Mouse (Mus musculus) gonadal fat pad, adult 2 months (tissue): ENCODE measurements around the gene Tctex1d4. TPM values are rescaled to one million over a fixed set of nuclear protein-coding genes. Genes with fewer than 3 reads are reported as not detected.

Experiments
- DNase-seq: peaks from one replicate; pipeline ENCODE4 v3.0.0-alpha.2; 2012; ENCODE audit warnings: low read depth
- polyA plus RNA-seq: library from polyadenylated mRNA; depleted of rRNA; stranded (reverse); fragments of >200 nt; gene quantifications from 2 replicates; pipeline ENCODE4 v1.2.3, GENCODE M21; 2012; rRNA removed

The Tctex1d4 gene
- 24.7 and 28.9 TPM in 2 replicates for polyA plus RNA-seq

- DNase-seq = no peak
Observed at GRCm38 (mm10) chr4:117126675-117127290, at the start of gene Tctex1d4. Tctex1d4 (plus strand) TSS chr4:117126794.

GRCm38 (mm10) chr4:117087948-117088640, 38.5 kb upstream of the Tctex1d4 start:
- DNase-seq = no peak

GRCm38 (mm10) chr4:117090586-117090985, 36.0 kb upstream of the Tctex1d4 start:
- DNase-seq = no peak

- no peak for DNase-seq
Observed at GRCm38 (mm10) chr4:117094626-117095361, 31.8 kb upstream of the Tctex1d4 start.

- DNase-seq = no peak
Observed at GRCm38 (mm10) chr4:117095551-117096452, 30.8 kb upstream of the Tctex1d4 start, which contains the start of gene Ptch2. Ptch2 (plus strand) TSS chr4:117096075.

GRCm38 (mm10) chr4:117096666-117097065, 29.9 kb upstream of the Tctex1d4 start:
- DNase-seq = no peak

GRCm38 (mm10) chr4:117097969-117098763, 28.4 kb upstream of the Tctex1d4 start:
- DNase-seq = no peak

GRCm38 (mm10) chr4:117098764-117099036, 27.9 kb upstream of the Tctex1d4 start:
- DNase-seq = no peak

- DNase-seq = no peak
Observed at GRCm38 (mm10) chr4:117100036-117100435, 26.6 kb upstream of the Tctex1d4 start.

GRCm38 (mm10) chr4:117101218-117101617, 25.4 kb upstream of the Tctex1d4 start:
- DNase-seq = no peak

GRCm38 (mm10) chr4:117104672-117105071, 21.9 kb upstream of the Tctex1d4 start:
- no peak for DNase-seq

GRCm38 (mm10) chr4:117105127-117105526, 21.5 kb upstream of the Tctex1d4 start:
- no peak for DNase-seq

- DNase-seq = no peak
Observed at GRCm38 (mm10) chr4:117107813-117108523, 18.6 kb upstream of the Tctex1d4 start.

- no peak for DNase-seq
Observed at GRCm38 (mm10) chr4:117108524-117108849, 18.1 kb upstream of the Tctex1d4 start.

GRCm38 (mm10) chr4:117109330-117109729, 17.3 kb upstream of the Tctex1d4 start:
- DNase-seq = no peak

- no peak for DNase-seq
Observed at GRCm38 (mm10) chr4:117110249-117110648, 16.3 kb upstream of the Tctex1d4 start.

- DNase-seq = no peak
Observed at GRCm38 (mm10) chr4:117110985-117111384, 15.6 kb upstream of the Tctex1d4 start.

GRCm38 (mm10) chr4:117113237-117113636, 13.4 kb upstream of the Tctex1d4 start:
- DNase-seq = no peak

- DNase-seq = no peak
Observed at GRCm38 (mm10) chr4:117115592-117115991, 11.0 kb upstream of the Tctex1d4 start.

- no peak for DNase-seq
Observed at GRCm38 (mm10) chr4:117117931-117118330, 8.7 kb upstream of the Tctex1d4 start.

- DNase-seq = no peak
Observed at GRCm38 (mm10) chr4:117119636-117120035, 7.0 kb upstream of the Tctex1d4 start.
